Mouse (Mus musculus): ENCODE measurements around the gene Sorbs1. TPM values are rescaled to one million over a fixed set of nuclear protein-coding genes. Genes with fewer than 3 reads are reported as not detected.

Gene Sorbs1
- polyA plus RNA-seq, 1 experiment from 2014 or later: 73.8 TPM

- H3K9ac ChIP-seq (ENCODE audit: low read depth, low read length): no peak overlapping the region
- WGBS: 80% methylated on average over 14 of the region's 14 CpGs
- TF ChIP-seq CTCF (IDR thresholded peaks at IDR 0.05; ENCODE audit: low read depth): no peak
- H3K4me3 ChIP-seq (ENCODE audit: low read depth, low read length): no peak overlapping the region
- ATAC-seq: no peak
- H3K36me3 ChIP-seq (ENCODE audit: control insufficient read depth, insufficient read depth): peaks cover 84% of the 10 kb centered on the region
- H3K27me3 ChIP-seq (replicated peaks; ENCODE audit: control insufficient read depth, insufficient read depth, low read length): no peaks in the 10 kb centered on the region
- no peaks in the 10 kb centered on the region for H3K4me1 ChIP-seq (replicated peaks; ENCODE audit: control insufficient read depth, insufficient read depth, low read length)
- H3K9me3 ChIP-seq (ENCODE audit: control insufficient read depth): no peaks in the 10 kb centered on the region
- H3K4me2 ChIP-seq (replicated peaks; ENCODE audit: low read depth): no peak overlapping the region
- no peak overlapping the region for H3K27ac ChIP-seq (ENCODE audit: low read depth, low read length)
Observed at GRCm38 (mm10) chr19:40553014-40553789, 39.6 kb upstream of the Sorbs1 start.

GRCm38 (mm10) chr19:40549516-40550135 is 36.0 kb upstream of the Sorbs1 start:
- peak overlapping the region; percentile 60 for H3K27ac ChIP-seq (ENCODE audit: low read depth, low read length)
- H3K4me2 ChIP-seq (replicated peaks; ENCODE audit: low read depth): no peak overlapping the region
- H3K36me3 ChIP-seq (ENCODE audit: control insufficient read depth, insufficient read depth): peaks cover 48% of the 10 kb centered on the region
- H3K4me3 ChIP-seq (ENCODE audit: low read depth, low read length): no peak overlapping the region
- H3K27me3 ChIP-seq (replicated peaks; ENCODE audit: control insufficient read depth, insufficient read depth, low read length): no peaks in the 10 kb centered on the region
- no peak overlapping the region for H3K9ac ChIP-seq (ENCODE audit: low read depth, low read length)
- TF ChIP-seq CTCF (IDR thresholded peaks at IDR 0.05; ENCODE audit: low read depth): no peak
- no peaks in the 10 kb centered on the region for H3K4me1 ChIP-seq (replicated peaks; ENCODE audit: control insufficient read depth, insufficient read depth, low read length)
- H3K9me3 ChIP-seq (ENCODE audit: control insufficient read depth): no peaks in the 10 kb centered on the region
- WGBS: 62% methylated on average over 6 of the region's 6 CpGs
- no peak for ATAC-seq

- peak; percentile 26; the same call in 1 of the 2 replicates for ATAC-seq
- no peak overlapping the region for H3K4me2 ChIP-seq (replicated peaks; ENCODE audit: low read depth)
- 35% methylated on average over 5 of the region's 5 CpGs for WGBS
- H3K27ac ChIP-seq (ENCODE audit: low read depth, low read length): peak overlapping the region; percentile 60
- peaks cover 41% of the 10 kb centered on the region for H3K36me3 ChIP-seq (ENCODE audit: control insufficient read depth, insufficient read depth)
- no peak overlapping the region for H3K4me3 ChIP-seq (ENCODE audit: low read depth, low read length)
- H3K27me3 ChIP-seq (replicated peaks; ENCODE audit: control insufficient read depth, insufficient read depth, low read length): no peaks in the 10 kb centered on the region
- H3K9me3 ChIP-seq (ENCODE audit: control insufficient read depth): no peaks in the 10 kb centered on the region
- TF ChIP-seq CTCF (IDR thresholded peaks at IDR 0.05; ENCODE audit: low read depth): peak; percentile 26
- no peaks in the 10 kb centered on the region for H3K4me1 ChIP-seq (replicated peaks; ENCODE audit: control insufficient read depth, insufficient read depth, low read length)
- no peak overlapping the region for H3K9ac ChIP-seq (ENCODE audit: low read depth, low read length)
Observed at GRCm38 (mm10) chr19:40548796-40549515, 35.4 kb upstream of the Sorbs1 start.

GRCm38 (mm10) chr19:40548386-40548785 is 34.8 kb upstream of the Sorbs1 start:
- no peak for TF ChIP-seq CTCF (IDR thresholded peaks at IDR 0.05; ENCODE audit: low read depth)
- no peaks in the 10 kb centered on the region for H3K27me3 ChIP-seq (replicated peaks; ENCODE audit: control insufficient read depth, insufficient read depth, low read length)
- WGBS: 88% methylated on average over 6 of the region's 6 CpGs

GRCm38 (mm10) chr19:40544856-40545255 is 31.3 kb upstream of the Sorbs1 start:
- peak; percentile 59; the same call in 1 of the 2 replicates for ATAC-seq
- H3K36me3 ChIP-seq (ENCODE audit: control insufficient read depth, insufficient read depth): 0 out of 2 replicates have a peak, but pooled peaks cover under 1% of the 10 kb centered on the region
- no peak overlapping the region for H3K4me3 ChIP-seq (ENCODE audit: low read depth, low read length)
- H3K4me1 ChIP-seq (replicated peaks; ENCODE audit: control insufficient read depth, insufficient read depth, low read length): no peaks in the 10 kb centered on the region
- H3K9me3 ChIP-seq (ENCODE audit: control insufficient read depth): no peaks in the 10 kb centered on the region
- WGBS: 6% methylated on average over 3 of the region's 3 CpGs
- TF ChIP-seq CTCF (IDR thresholded peaks at IDR 0.05; ENCODE audit: low read depth): peak; percentile 98
- no peak overlapping the region for H3K4me2 ChIP-seq (replicated peaks; ENCODE audit: low read depth)
- no peak overlapping the region for H3K27ac ChIP-seq (ENCODE audit: low read depth, low read length)
- no peaks in the 10 kb centered on the region for H3K27me3 ChIP-seq (replicated peaks; ENCODE audit: control insufficient read depth, insufficient read depth, low read length)
- no peak overlapping the region for H3K9ac ChIP-seq (ENCODE audit: low read depth, low read length)

More at GRCm38 (mm10) chr19:40548386-40548785, 34.8 kb upstream of the Sorbs1 start:
- Histone ChIP-seq H3K36me3 (ENCODE audit: control insufficient read depth, insufficient read depth) (peaks cover 35% of the 10 kb centered on the region), H3K4me1 (replicated peaks; ENCODE audit: control insufficient read depth, insufficient read depth, low read length) (no peaks in the 10 kb centered on the region), H3K4me3 (ENCODE audit: low read depth, low read length) (no peak overlapping the region), H3K4me2 (replicated peaks; ENCODE audit: low read depth) (no peak overlapping the region), H3K9me3 (ENCODE audit: control insufficient read depth) (no peaks in the 10 kb centered on the region), H3K27ac (ENCODE audit: low read depth, low read length) (no peak overlapping the region), H3K9ac (ENCODE audit: low read depth, low read length) (no peak overlapping the region)
- ATAC-seq: no peak

- no peak overlapping the region for H3K9ac ChIP-seq (ENCODE audit: low read depth, low read length)
- no peak overlapping the region for H3K4me3 ChIP-seq (ENCODE audit: low read depth, low read length)
- no peaks in the 10 kb centered on the region for H3K4me1 ChIP-seq (replicated peaks; ENCODE audit: control insufficient read depth, insufficient read depth, low read length)
- H3K27ac ChIP-seq (ENCODE audit: low read depth, low read length): no peak overlapping the region
- TF ChIP-seq CTCF (IDR thresholded peaks at IDR 0.05; ENCODE audit: low read depth): no peak
- no peaks in the 10 kb centered on the region for H3K27me3 ChIP-seq (replicated peaks; ENCODE audit: control insufficient read depth, insufficient read depth, low read length)
- no peaks in the 10 kb centered on the region for H3K9me3 ChIP-seq (ENCODE audit: control insufficient read depth)
- H3K36me3 ChIP-seq (ENCODE audit: control insufficient read depth, insufficient read depth): no peaks in the 10 kb centered on the region
- WGBS: 79% methylated on average over 7 of the region's 7 CpGs
- no peak overlapping the region for H3K4me2 ChIP-seq (replicated peaks; ENCODE audit: low read depth)
- no peak for ATAC-seq
Observed at GRCm38 (mm10) chr19:40542776-40543175, 29.2 kb upstream of the Sorbs1 start.

Data from intestine, postnatal 0 days (tissue).